Mouse (Mus musculus) C2C12 (cell line): ENCODE measurements around the gene Zfp46.

Source experiments
- CTCF ChIP-seq: IDR thresholded peaks from one replicate; pipeline ENCODE4 v1.5.1; 2011; ENCODE audit not compliant: control insufficient read depth, insufficient read depth, insufficient read length
- MAX ChIP-seq: IDR thresholded peaks from one replicate; pipeline ENCODE4 v1.6.1; 2011; ENCODE audit warnings: mild to moderate bottlenecking, control low read depth

GRCm38 (mm10) chr4:136302462-136302861 lies 18.0 kb downstream of the Zfp46 start:
- no peak for TF ChIP-seq CTCF
- no peak for TF ChIP-seq MAX
